Mouse (Mus musculus): ENCODE measurements around the gene Psg19.
"Not testable (repeated sequence)": the region's sequence is repeated elsewhere in the genome, so short reads cannot be mapped to it uniquely, and the experiment has no call there.

Gene Psg19

DNA sequence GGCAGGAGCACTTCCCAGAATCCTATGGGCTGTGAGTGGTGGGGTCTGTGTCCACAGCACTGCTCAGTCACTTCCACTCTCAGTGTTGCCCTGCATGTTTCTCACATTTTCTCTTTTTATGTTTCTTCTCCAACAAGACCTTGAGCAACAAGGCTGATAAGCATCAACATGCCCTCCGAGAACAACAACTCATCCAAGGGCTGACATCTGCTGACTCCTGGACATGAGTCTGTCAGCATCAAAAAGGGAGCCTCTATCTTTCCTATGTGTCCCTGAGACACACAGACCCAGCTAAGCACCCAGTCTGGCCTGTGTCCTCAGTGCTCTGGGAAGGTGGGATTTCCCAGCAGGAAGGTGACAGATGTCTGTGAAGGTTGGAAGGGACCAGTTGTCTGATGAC lies at the start of gene Psg19:
Gene Psg19, minus strand, starts transcription at position 101 of the 400 bp plus-strand sequence.
- no peak for DNase-seq

DNA sequence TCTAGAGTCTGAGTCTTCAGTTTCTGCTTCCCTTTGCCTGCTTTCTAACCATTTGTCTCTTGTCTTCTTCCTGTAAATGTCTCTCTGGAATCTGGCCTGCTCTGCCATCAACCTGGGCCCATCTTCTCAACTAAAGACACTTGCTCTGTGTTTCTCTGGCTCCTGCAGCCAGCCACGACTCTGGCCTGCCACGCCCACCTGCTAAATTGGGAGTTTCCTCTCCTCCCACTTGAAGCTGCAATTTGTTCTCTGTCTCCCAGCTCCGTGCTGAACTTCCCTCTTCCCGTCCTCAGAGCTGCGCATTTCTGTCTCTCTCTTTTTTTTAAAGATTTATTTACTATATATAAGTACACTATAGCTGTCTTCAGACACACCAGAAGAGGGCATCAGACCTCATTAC lies 46.5 kb upstream of the Psg19 start:
- DNase-seq: no peak

DNA sequence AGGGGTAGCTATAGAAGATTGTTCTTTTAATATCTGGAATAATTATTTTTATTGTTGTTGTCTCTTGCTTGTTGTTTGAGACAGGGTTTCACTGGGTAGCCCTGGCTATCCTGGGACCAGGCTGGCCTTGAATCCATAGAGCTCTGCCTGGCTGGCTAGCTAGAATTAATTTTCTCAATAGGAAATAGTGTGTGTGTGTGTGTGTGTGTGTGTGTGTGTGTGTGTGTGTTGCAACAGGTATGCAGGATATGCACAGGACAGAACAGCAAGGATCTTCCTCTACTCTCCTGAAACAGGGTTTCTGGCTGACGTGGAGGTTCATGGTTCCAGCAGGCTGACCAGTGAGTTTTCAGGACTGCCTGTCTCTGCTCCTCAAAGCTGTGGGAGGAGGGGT lies 42.9 kb upstream of the Psg19 start:
- DNase-seq: no peak

DNA sequence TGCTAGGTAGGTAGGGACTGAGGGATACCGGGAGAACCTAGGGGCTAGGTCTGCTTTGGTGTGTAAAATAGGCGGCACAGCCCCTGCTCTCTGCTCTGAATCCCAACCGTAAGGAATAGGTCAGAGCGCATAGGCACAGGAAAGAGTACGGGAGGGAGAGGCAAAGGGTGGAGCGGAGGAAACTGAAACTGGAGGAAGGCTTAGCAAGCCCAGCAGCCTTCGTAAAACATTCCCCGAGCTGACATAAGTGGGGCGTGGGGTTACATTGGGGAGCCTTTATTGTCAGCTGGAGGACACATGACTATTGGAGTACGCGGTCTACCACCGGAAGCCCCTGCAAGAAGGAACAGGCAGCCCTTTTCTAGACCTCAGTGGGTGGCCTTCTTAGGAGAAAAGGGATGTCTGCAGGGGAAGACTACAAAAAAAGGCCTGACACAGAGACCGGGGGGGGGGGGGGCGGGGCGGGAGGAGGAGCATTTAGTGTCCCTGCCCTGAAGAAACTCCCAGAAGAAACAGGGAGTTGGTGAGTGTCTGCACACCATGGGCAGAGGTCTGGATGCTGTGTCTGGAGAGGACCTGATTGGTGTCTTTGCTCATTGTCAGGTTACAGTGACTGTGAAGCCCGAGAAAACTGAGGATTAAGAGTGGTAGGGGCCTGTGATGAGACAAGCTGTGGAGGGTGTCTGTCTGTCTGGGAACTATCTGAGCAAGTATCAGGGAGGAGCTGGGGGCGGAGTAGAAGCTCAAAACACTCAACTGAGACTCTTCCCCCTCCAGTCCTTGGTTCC lies 42.3 kb upstream of the Psg19 start:
- peak; percentile 21 for DNase-seq

DNA sequence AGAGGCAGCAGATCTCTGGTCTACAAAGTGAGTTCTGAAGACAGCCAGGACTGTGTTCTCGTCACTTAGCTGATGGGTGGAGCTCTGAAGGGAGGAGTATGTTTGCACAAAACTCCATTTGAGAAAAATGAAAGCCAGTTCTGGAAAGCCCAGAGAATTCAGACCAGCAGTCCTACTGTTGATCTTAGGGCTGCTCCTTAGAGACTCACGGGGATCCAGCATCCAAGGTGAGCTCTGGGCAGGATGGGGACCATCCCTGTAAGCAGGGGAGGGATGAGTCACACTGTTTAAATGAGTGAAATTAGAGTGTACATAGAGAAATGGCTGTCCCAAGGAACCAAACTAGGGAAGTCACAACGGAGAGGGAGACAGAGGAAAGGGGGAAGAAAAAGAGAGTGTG lies 41.5 kb upstream of the Psg19 start, which contains the start of gene Mill2:
Gene Mill2, plus strand, starts transcription at position 102 of the 400 bp plus-strand sequence.
- no peak for DNase-seq

DNA sequence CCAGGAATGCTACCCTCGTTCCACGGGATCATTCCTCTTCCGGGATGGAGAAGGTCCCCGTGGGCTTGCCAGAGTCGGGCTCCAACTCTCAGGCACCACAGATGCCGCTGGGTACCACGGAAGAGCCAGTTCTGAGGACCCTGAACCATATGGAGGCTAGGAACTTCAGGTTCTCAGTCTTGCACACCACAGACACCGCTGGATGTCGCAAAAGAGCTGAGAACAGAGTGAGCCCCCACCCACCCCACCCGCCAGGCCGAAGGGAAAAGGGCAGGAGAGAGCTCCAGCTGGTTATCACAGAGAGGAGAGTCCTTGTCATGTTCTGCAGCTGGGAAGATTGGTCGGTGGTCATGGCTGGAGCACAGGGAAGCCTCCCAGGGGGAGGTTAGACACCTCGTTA lies 34.0 kb upstream of the Psg19 start:
- no peak for DNase-seq

DNA sequence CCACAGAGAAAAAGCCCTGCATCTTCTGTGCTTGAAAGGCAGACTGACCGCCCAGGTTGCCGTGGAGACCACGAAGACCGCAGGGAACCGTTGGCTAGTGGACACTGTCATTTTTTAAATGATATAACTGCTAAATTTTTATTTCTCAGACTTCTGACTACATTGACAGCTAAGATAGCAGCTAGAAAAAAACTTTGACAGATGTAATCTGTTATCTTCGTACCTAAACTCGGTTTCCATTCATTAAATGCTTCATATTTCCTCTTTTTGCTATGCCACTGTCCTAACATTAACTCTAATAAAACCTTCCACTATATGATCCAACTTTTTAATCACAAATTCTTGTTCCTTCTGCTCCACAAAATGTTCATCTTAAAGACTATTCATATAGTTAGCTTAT lies 31.2 kb upstream of the Psg19 start:
- no peak for DNase-seq

DNA sequence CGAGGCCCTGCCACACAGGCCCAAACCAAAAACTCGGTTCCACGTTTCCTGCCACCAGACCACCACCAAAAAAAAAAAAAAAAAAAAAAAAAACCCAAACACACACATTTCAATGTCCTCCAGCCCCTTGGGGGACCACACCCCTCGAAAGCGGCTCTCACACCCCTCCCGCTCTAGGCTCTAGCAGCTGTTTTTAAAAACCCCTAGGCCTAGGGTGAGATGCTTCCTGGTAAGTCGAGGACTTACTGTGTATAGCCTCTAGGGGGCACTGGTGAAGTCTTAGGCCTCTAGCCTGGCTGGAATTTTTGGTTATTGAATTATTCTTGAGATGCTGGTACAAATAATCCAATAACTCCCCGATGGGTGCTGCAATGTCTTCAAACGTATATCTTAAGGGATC lies 30.3 kb upstream of the Psg19 start:
- DNase-seq: no peak

DNA sequence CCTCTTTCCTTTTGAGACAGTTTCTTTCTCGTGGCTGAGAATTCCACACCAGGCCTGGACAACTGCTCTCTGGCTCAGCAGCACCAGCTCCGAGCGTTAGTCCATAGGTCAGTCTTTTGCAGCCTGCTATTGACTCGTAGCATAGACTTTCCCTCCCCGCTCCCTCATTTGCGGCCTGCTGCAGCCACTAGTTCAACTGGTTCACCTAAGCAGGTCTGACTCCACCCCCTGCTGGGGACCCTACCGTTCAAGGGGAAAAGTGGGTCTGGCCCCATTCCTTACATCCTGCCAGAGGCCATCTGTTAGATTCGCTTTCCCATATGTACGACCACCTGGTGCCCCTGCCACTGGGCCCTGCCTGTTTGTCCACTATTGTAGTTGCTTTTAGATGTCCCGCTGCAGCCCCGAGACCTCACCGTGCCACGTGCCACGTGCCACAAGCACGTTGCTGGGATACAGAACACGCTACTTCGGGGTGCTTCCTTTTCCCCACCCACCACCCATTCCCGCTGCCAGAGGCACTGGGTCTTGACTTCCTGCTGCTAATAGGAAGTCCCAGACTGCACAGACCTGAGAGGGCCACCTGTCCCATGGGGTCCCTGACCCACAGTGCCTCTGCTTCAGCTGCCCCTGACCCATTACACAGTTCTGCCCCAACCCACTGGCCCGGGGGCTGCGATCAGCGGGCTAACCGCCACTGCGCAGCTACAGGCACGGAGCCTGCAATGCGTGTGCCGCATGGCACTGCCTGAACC lies 29.6 kb upstream of the Psg19 start:
- DNase-seq: no peak

DNA sequence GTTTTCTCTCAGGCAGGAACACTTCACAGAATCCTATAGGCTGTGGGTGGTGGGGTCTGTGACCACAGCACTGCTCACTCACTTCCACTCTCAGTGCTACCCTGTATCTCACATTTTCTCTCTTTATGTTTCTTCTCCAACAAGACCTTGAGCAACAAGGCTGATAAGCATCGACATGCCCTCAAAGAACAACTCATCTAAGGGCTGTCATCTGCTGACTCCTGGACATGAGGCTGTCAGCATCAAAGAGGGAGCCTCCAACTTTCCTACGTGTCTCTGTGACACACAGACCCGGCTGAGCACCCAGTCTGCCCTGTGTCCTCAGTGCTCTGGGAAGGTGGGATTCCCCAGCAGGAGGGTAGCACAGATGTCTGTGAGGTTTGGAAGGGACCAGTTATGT lies 23.2 kb upstream of the Psg19 start, which contains the start of gene Psg17:
Gene Psg17, minus strand, starts transcription at position 101 of the 400 bp plus-strand sequence.
- DNase-seq: no peak

DNA sequence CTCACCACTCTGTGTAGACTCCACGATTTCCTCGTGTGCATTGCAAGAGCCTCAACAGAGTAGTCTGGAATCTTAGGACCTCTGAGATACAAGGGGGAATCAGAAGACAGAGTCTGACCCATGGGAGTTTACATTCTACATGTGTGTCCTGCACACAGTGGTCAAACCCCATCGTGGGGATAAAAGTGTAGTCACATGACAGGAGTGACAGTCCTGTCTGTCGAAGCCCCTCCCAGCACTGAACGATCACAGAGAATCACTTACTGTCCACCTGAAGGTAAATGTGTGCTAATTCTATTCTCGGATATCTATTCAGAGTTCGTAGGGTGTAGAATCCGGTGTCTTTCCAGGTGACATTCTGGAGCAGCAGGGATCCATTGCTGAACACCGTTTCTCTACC lies 20.0 kb upstream of the Psg19 start:
- no peak for DNase-seq

DNA sequence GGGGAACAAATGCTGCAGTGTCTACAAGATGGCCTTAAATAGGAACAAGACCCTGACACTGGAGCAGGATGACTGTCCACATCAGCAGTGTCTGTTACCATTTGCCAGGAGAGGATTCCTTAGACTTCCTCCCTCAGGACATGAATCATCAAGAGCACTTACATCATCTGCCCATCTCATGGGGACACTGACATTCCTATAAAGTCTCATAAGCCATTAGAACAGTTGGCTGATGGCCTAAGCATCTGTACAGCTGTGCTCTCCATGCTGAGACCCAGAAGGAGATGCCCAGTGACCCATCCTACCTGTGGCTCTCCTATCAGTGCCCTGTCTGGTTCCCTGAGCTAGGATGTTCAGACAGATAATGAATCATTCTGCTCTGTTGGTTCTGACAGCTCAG lies 5.2 kb upstream of the Psg19 start:
- DNase-seq: no peak

DNA sequence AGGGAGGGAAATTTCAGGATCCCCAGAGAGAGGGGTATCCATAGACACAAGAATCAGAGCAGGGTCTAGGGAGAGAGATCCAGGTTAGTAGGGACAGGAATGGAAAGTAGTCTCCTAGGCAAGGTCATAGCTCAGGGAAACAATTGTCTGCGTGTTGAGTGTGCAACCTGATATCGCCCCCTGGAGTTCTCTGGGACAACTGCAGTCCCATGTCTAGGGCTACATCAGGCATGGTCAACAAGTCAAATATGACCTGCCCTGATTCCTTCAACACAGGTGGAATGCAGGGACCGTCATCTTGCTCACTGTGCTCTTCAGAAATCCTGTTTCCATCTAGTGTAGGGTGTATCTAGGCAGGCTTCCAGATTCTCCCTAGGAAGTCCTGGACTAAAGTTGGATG lies 809 bp upstream of the Psg19 start:
- DNase-seq: no peak

DNA sequence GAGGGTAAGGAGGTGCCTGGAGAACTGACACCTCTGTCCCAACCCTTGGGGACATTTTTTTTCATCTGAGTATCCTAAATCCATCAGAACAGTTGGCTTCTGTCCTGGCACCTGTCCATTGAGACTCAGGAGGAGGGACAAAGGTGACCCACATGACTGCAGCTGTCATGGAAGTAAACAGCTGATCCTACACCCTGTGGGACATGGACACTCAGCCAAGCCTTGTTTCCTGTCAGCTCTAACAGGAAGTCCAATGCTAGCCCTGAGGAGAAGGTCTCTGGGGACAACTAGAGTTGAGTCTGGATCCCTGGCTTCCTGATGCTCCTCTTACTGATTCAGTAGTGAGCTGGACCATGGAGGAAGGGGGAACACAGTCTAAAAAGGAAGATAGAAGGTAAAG lies 7.6 kb downstream of the Psg19 start:
- not testable (repeated sequence) for DNase-seq

DNA sequence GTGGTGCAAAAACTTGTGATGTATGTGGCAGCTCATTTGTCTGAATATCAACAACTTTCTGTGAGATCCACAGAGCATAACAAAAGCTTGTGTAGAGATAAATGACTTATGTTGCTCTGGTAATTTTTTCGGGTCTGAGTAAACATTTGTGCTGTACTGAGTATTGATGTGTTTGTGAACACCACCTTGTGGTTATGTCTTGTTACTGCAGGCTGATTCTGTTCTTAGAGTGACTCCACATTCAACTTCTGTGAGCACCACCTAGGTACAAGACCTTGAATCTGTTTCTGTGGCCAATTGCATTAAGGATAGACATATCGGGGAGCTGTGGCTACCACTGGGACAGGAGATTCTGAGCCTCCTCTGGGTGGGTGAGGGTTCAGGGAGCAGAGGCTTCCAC lies 17.0 kb downstream of the Psg19 start:
- not testable (repeated sequence) for DNase-seq

DNA sequence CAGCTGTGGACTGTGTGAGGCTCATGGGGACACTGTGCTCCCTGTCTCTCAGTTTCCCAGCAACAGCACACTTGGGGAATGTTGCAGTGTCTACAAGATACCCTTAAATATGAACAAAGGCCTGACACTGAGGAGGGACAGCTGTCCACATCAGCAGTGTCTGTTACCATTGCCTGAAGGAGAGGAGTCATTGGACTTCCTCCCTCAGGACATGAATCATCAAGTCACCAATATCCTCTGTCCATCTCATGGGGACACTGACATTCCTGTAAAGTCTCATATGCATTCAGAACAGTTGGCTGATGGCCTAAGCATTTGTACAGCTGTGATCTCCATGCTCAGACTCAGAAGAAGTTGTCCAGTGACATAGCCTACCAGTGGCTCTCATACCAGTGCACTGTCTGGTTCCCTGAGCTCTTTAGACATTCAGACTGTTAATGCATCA lies 19.0 kb downstream of the Psg19 start:
- DNase-seq: no peak

DNA sequence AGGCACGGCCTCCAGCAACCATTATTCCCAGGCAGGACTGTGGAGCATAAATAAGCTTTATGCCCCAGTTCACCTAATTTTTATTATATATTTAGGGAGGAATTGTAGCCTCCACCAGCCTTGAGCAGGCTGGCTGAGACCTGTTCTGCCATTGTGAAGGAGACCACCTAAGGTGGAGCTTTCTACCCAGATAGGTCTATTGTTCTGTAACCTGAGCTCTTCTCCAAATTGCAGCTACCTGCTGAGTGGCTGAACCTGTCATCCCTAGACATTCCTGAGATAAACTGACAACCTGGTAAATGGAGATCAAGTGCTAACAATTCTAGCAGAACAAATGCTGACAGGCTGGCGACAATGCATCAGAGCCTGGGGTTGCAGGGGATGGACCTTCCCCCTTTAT lies 35.4 kb downstream of the Psg19 start:
- DNase-seq: not testable (repeated sequence)

DNA sequence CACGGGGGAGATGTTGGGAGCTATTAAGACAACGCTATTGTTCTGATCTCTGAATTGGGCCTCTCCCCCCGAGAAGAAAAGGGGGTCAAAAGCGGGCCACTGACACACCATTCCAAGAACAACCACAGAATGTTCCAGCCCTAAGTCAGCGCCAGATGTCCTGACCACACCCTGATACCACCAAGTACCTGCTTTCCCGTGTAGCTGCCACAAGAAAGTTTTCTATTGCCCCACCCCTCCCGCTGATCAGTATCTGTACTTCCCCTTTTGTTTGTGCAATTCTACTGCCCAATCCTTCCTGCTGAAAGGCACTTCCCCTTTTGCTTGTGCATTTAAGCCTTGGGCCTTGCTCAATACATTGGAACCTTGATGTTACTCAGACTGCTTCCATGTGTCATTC lies 38.2 kb downstream of the Psg19 start:
- DNase-seq: not testable (repeated sequence)

DNA sequence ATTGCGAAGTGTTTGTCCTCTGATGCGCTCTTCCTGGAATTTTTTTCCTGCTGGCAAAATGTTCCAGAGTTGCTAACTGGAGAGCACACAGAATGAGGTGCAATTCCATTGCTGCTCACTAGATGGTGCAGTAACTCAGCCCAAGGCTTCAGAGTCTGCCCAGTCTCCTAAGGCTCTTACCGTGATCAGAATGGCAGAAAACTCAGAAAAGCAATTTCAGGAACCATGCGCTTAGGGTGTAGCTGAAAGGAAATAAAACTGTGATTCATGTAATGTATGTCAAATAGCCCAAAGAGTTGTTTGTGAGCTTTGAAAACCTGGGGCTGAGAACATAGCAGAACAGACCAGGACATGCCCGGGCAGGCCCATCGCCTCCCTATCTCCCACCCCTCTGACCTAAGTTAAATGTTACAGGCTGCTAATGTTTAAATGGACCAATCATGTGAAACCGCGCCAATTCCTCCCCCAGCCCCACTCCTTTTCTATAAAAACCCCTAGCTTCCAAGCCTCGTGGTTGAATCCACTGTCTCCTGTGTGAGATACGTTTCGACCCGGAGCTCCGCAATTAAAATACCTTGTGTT lies 48.3 kb downstream of the Psg19 start:
- DNase-seq: peak; percentile 60

DNA sequence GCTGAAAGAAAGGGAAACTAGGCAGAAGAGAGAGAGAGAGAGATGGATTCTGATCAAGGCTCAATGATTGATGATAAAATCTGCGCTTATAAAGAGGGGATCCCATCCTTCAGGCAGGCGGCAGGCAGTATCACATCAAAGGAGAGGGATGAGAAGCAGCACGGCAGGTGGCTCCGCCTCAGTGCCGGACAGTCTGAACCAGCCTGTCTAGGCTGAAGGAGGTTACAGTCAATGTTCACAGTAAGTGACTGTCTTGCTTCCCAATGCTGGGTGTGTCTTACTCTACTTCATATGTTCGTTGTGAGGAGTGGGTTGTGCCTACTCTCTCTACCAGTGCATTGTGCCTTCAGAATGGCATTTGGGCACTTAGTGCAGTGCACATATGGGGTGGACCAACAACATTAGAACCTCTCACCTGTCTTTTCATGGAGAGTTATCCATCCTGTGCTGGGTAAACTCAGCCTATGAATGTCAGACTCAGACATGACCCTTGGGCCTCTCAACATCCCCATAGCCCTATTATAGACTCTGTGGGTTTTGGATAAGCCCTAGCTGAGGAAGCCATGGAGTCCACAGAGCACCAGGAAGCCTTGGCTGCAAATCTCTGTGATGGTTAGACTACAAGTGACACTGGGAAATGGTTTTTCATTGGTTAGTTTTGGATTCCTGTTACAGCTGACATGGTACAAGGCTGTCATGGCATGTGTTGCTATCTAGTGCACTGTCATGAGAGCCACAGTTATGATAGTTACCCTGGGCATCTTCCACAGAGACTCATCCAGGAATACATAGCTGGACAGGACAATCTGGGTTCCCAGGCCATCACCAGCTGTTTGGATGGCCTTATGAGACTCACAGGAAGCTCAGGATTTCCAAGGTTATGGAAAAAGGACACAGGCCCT lies 49.1 kb downstream of the Psg19 start:
- no peak for DNase-seq

DNA sequence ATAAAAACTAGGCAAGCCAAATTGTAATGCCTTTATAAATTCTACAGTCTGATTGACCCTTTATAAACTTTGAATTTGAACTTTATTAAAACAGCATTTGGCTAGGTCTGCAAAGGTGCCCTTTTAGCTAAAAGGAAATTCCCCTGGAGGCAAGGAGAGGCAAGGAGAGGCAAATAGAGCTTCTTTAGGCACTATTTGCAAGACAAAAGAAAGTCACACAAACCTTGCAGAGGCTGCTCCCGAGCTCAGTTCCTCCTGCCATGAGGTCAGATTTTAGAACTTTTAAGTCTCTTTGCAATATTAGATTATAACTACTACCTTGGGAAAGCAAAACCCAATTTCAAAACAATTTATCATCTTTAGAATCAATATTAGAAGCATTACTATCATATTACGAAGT lies 50.9 kb downstream of the Psg19 start:
- not testable (repeated sequence) for DNase-seq

DNA sequence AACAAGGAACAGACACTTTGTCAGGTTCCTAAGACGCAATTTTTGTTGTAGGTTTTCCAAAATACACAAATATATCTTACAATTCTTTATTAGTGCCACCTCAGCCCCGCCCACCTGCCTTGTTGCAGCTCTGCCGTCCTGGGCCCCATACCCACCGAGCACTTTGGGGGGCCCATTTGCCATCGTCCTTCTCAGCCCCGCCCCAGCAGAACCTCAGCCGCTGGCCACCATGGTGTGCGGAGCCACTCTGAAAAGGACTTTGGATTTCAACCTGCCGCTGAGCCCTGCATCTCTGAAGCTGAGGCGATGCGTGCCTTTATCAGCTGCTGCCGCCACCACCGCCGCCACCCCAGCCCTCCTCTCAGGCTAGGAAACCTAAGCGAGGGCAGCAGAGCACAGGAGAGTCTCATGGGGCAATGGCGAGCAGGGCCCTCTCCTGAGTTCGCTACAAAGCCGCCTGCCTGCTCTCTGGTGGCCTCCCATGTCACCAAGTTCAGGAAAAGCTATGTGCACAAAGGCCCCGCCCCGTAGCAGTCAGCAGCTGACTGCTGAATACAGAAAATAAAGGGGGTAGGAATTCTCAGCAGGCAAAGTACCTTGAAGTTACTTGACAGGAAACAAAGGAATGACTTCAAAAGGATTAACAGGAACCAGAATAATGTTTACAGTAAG lies 52.0 kb downstream of the Psg19 start:
- no peak for DNase-seq
